Mouse (Mus musculus) layer of hippocampus, postnatal 25 days (tissue): ENCODE results near the gene Esm1. TPM values are rescaled to one million over a fixed set of nuclear protein-coding genes. Genes with fewer than 3 reads are reported as not detected.

Source experiments
- DNase-seq, 2 experiments: peaks; one replicate each; pipeline ENCODE4 v3.0.0; 2022; ENCODE audit warnings: mixed read lengths in 2 of 2, low spot score in 1 of 2; ENCODE audit errors: extremely low spot score in 1 of 2
- total RNA-seq, 2 experiments: library from RNA; stranded (reverse); gene quantifications; 2 replicates each; pipeline ENCODE4 v1.2.3; 2021

The Esm1 gene
- under 1 TPM in 1 of 2 experiments, not detected in 1; 0.17 TPM for total RNA-seq

GRCm38 (mm10) chr13:113209624-113210023, at the start of gene Esm1:
Gene Esm1, plus strand, starts transcription at chr13:113209659.
- DNase-seq: no peak

GRCm38 (mm10) chr13:113164252-113165005, 45.0 kb upstream of the Esm1 start:
- no peak for DNase-seq

- no peak for DNase-seq
Measured at GRCm38 (mm10) chr13:113168018-113168534, 41.4 kb upstream of the Esm1 start.

- no peak for DNase-seq
Measured at GRCm38 (mm10) chr13:113170256-113170655, 39.2 kb upstream of the Esm1 start.

GRCm38 (mm10) chr13:113174162-113174561, 35.3 kb upstream of the Esm1 start:
- DNase-seq: no peak

- no peak for DNase-seq
Measured at GRCm38 (mm10) chr13:113183310-113183709, 26.1 kb upstream of the Esm1 start.

- no peak for DNase-seq
Measured at GRCm38 (mm10) chr13:113183720-113184119, 25.7 kb upstream of the Esm1 start.

- DNase-seq: no peak
Measured at GRCm38 (mm10) chr13:113196808-113197674, 12.4 kb upstream of the Esm1 start.

GRCm38 (mm10) chr13:113197872-113198502, 11.5 kb upstream of the Esm1 start:
- no peak for DNase-seq

- DNase-seq: no peak
Measured at GRCm38 (mm10) chr13:113199331-113199730, 10.1 kb upstream of the Esm1 start.

GRCm38 (mm10) chr13:113200726-113201125, 8.7 kb upstream of the Esm1 start:
- no peak for DNase-seq

GRCm38 (mm10) chr13:113201631-113202030, 7.8 kb upstream of the Esm1 start:
- no peak for DNase-seq

GRCm38 (mm10) chr13:113202184-113202583, 7.3 kb upstream of the Esm1 start:
- no peak for DNase-seq

- DNase-seq: no peak
Measured at GRCm38 (mm10) chr13:113203146-113203545, 6.3 kb upstream of the Esm1 start.

- DNase-seq: no peak
Measured at GRCm38 (mm10) chr13:113205346-113205745, 4.1 kb upstream of the Esm1 start.

GRCm38 (mm10) chr13:113211345-113211744, 1.9 kb downstream of the Esm1 start:
- no peak for DNase-seq

- DNase-seq: no peak
Measured at GRCm38 (mm10) chr13:113212401-113212800, 2.9 kb downstream of the Esm1 start.

GRCm38 (mm10) chr13:113213865-113214264, 4.4 kb downstream of the Esm1 start:
- DNase-seq: no peak

- DNase-seq: no peak
Measured at GRCm38 (mm10) chr13:113221851-113222250, 12.4 kb downstream of the Esm1 start.

- peak; percentile 9 to 40 for DNase-seq
Measured at GRCm38 (mm10) chr13:113224105-113224504, 14.6 kb downstream of the Esm1 start.

GRCm38 (mm10) chr13:113225811-113226210, 16.4 kb downstream of the Esm1 start, which contains the start of gene Gzmk:
Gene Gzmk, minus strand, starts transcription at chr13:113225908.
- peak in 1 of 2 experiments; percentile 12 for DNase-seq
